Mouse (Mus musculus) heart, adult 2 months (tissue): ENCODE measurements around the gene Taf13. TPM values are rescaled to one million over a fixed set of nuclear protein-coding genes. Genes with fewer than 3 reads are reported as not detected.

Source experiments
- DNase-seq, 2 experiments: peaks; one replicate each; pipeline ENCODE4 v3.0.0; 2021
- H3K27ac ChIP-seq: fragments of 200-600 bp; 2 replicates; pipeline ENCODE4 v1.8.1; 2022
- H3K27me3 ChIP-seq: fragments of 200-500 bp; 2 replicates; pipeline ENCODE4 v1.6.1; 2012; ENCODE audit warnings: mild to moderate bottlenecking, low read length, inconsistent platforms, mixed read lengths; ENCODE audit not compliant: control insufficient read depth, insufficient read depth
- H3K36me3 ChIP-seq: fragments of 200-500 bp; 2 replicates; pipeline ENCODE4 v1.6.1; 2012; ENCODE audit warnings: low read length, inconsistent platforms; ENCODE audit not compliant: control insufficient read depth, insufficient read depth
- H3K4me1 ChIP-seq: fragments of 200-500 bp; 2 replicates; pipeline ENCODE4 v1.6.1; 2011; ENCODE audit warnings: low read length; ENCODE audit not compliant: control insufficient read depth, insufficient read depth
- H3K4me3 ChIP-seq: fragments of 200-600 bp; 2 replicates; pipeline ENCODE4 v1.8.1; 2022
- H3K79me2 ChIP-seq: fragments of 200-500 bp; replicated peaks from 2 replicates; pipeline ENCODE4 v1.6.1; 2012; ENCODE audit warnings: mild to moderate bottlenecking, inconsistent platforms, low read length, moderate library complexity, mixed read lengths; ENCODE audit not compliant: control insufficient read depth, insufficient read depth
- H3K9ac ChIP-seq: fragments of 200-500 bp; 2 replicates; pipeline ENCODE4 v1.6.1; 2012; ENCODE audit warnings: low read depth, mild to moderate bottlenecking, control low read depth, inconsistent platforms, low read length, mixed read lengths
- CTCF ChIP-seq: fragments of 200-600 bp; IDR thresholded peaks from 2 replicates; pipeline ENCODE4 v1.8.1; 2022; ENCODE audit warnings: antibody characterized with exemption, mild to moderate bottlenecking, moderate library complexity
- EP300 ChIP-seq: fragments of 200-500 bp; IDR thresholded peaks from 2 replicates; pipeline ENCODE4 v1.6.1; 2011; ENCODE audit warnings: low read depth, low read length, control low read depth; ENCODE audit not compliant: insufficient read depth
- POLR2A ChIP-seq: fragments of 200-500 bp; IDR thresholded peaks from 2 replicates; pipeline ENCODE4 v1.6.1; 2011; ENCODE audit warnings: mild to moderate bottlenecking, low read depth, low read length, control low read depth; ENCODE audit not compliant: insufficient read depth
- WGBS: fragments of 180-500 bp; shearing (Covaris S2); methylation state at CpG from one replicate; pipeline ENCODE4 v1.1.7; 2018; 5-methylcytosine and 5-hydroxymethylcytosine counted together
- intact Hi-C: fragments of 180-260 bp; cut with DNase I; formaldehyde crosslinking; loops from one replicate; pipeline ENCODE4 v1.15.1; 2025
- polyA plus RNA-seq: library from polyadenylated mRNA; depleted of rRNA; stranded (reverse); fragments of >200 nt; gene quantifications from 2 replicates; pipeline ENCODE4 v1.2.3, GENCODE M21; 2012
- total RNA-seq, 2 experiments: library from RNA; stranded (reverse); gene quantifications; 2 replicates each; pipeline ENCODE4 v1.2.3; 2021

Gene Taf13
- total and polyA plus RNA-seq, 3 experiments = 4.5 to 14.4 (median 11.1) TPM

DNA sequence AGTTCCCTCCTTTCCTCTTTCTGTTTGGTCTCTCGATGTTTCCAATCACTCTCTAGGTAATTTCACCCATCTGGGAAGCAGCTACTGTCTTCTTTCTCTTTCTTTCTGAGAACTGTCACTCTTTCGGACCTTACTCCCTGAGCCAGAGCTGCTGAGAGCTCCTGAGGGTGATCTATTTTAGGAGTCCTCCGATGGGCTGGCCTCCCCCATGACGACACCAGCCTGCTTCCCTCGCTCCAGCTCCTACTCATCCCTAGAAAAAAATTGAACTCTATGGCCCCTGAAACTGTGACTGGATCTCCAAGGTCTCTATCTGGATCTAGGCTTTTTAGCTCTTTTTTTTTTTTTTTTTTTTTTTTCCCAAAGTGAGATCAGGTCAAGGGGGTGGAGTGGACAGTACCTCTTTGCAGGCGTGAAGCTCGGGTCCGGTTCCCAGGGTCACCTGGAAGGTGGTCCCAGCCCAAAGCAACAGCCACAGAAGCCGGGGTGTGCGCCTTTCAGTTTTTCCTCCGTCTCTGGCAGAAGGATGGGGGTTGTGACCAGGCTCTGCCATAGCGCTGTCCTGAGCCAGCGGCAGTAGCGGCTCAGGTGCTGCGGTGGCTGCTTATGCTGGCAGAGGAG, 35.5 kb upstream of the Taf13 start:
- no peak overlapping the region for H3K27ac ChIP-seq
- 9% methylated on average over 15 of the region's 15 CpGs for WGBS
- no peaks in the 10 kb centered on the region for H3K36me3 ChIP-seq
- H3K27me3 ChIP-seq = peaks cover 2% of the 10 kb centered on the region
- H3K4me3 ChIP-seq = no peak overlapping the region
- H3K79me2 ChIP-seq = no peaks in the 10 kb centered on the region
- H3K9ac ChIP-seq = no peak overlapping the region
- peaks cover 5% of the 10 kb centered on the region for H3K4me1 ChIP-seq
- TF ChIP-seq POLR2A (no peak), CTCF (no peak), EP300 (no peak)
- DNase-seq = peak in 1 of 2 experiments; percentile 3
- intact Hi-C loops = no loop called here

DNA sequence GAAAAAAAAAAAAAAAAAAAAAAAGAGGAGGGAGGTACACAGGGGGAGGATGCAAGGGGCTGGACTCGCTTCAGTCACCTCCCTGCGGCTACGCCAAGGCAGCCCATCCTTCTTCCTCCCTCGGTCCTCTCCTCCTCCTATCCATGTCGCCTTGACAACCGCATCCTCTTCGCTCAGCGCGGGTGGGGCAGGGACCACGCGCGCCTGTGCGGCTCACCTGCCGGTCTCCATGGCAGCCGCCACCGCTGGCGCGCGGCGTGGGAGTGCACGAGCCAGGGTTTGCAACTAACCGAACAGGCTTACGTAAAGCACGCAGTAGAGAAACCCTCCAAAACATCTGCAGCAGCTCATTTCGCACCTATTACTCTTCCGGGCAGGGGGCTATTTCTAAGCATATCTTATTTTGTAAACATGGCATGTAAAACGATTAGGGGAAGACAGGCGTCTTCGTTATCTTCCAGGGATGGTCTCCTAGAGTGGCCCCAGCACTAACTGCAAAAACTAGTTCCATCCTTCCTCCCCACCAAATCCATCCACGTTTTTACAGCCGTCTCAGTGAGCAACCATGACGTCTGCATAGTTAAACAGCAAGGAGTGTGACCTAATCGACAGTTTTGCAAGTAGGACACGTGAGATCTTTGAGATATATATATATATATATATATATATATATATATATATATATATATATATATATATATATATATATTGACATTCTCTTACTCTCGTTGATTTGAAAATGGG, 34.8 kb upstream of the Taf13 start, which contains the start of gene 5330417C22Rik:
Gene 5330417C22Rik, minus strand, starts transcription at position 20 of the 744 bp plus-strand sequence.
- DNase-seq = peak; percentile 31 to 35
- intact Hi-C loops = no loop called here
- no peak within 1 kb of the TSS for H3K27ac ChIP-seq
- H3K9ac ChIP-seq = peak within 1 kb of the TSS; percentile 55; the same call in 1 of the 2 replicates
- peak within 1 kb of the TSS; percentile 18 for H3K4me3 ChIP-seq
- H3K27me3 ChIP-seq = peaks cover 2% of the 10 kb centered on the region
- WGBS = 3% methylated on average over 35 of the region's 35 CpGs
- H3K4me1 ChIP-seq = peaks cover 5% of the 10 kb centered on the region
- H3K36me3 ChIP-seq = no peaks in the 10 kb centered on the region
- no peaks in the 10 kb centered on the region for H3K79me2 ChIP-seq
- no peak for TF ChIP-seq POLR2A
- no peak for TF ChIP-seq EP300
- no peak for TF ChIP-seq CTCF

- DNase-seq = peak; percentile 82 to 84
- no peak overlapping the region for H3K9ac ChIP-seq
- H3K27me3 ChIP-seq = peaks cover 2% of the 10 kb centered on the region
- WGBS = 2% methylated on average over 17 of the region's 17 CpGs
- H3K4me3 ChIP-seq = peak overlapping the region; percentile 11
- TF ChIP-seq CTCF (peak; percentile 94), POLR2A (no peak)
- H3K4me1 ChIP-seq = peaks cover 5% of the 10 kb centered on the region
- no peak overlapping the region for H3K27ac ChIP-seq
- H3K79me2 ChIP-seq = no peaks in the 10 kb centered on the region
- intact Hi-C loops = no loop called here
- no peaks in the 10 kb centered on the region for H3K36me3 ChIP-seq
These were observed 34.2 kb upstream of the Taf13 start for GRCm38 (mm10) chr3:108537303-108537702.

- intact Hi-C loops = no loop called here
- Histone ChIP-seq H3K27me3 (no peaks in the 10 kb centered on the region), H3K79me2 (no peaks in the 10 kb centered on the region), H3K27ac (no peak overlapping the region), H3K9ac (no peak overlapping the region), H3K4me3 (no peak overlapping the region), H3K4me1 (peaks cover 1% of the 10 kb centered on the region; the same call in 1 of the 2 replicates), H3K36me3 (no peaks in the 10 kb centered on the region)
- DNase-seq = no peak
- TF ChIP-seq POLR2A = no peak
- TF ChIP-seq CTCF = no peak
- whole genome bisulfite sequencing = 78% methylated on average over 11 of the region's 11 CpGs
These were observed 29.2 kb upstream of the Taf13 start for GRCm38 (mm10) chr3:108542299-108542698.

DNA sequence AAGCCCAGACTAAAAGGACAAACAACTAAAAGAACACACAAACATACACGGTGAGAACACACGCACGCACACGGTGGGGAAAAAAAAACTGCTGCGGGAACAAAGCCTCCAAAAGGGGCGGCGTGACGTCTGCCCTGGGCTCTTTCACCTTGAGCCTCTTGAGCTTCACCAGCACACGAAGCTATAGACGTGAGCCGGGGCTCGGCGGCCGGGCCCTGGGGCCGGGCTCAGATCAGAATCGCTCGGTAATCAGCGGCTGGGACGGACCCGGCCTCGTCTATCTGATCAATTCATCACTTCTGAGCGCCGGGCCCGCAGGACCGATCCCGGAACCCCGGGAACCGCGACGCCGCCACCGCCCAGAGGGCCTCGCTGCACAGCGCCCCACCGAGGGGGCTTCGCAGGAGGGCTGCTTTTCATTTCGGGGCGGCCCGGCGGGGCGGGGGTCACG, 17.4 kb upstream of the Taf13 start:
- Histone ChIP-seq H3K9ac (peak overlapping the region; percentile 99), H3K27ac (peak overlapping the region; percentile 89), H3K27me3 (no peaks in the 10 kb centered on the region), H3K79me2 (no peaks in the 10 kb centered on the region), H3K4me1 (no peaks in the 10 kb centered on the region), H3K4me3 (peak overlapping the region; percentile 88), H3K36me3 (no peaks in the 10 kb centered on the region; the same call in 1 of the 2 replicates)
- intact Hi-C loops = no loop called here
- WGBS = 0% methylated on average over 36 of the region's 42 CpGs
- TF ChIP-seq POLR2A (no peak), EP300 (no peak), CTCF (no peak)
- DNase-seq = no peak
